ENCODE assay signal across 8 mouse cellular contexts in genomic region chr7:112826114-112826911, GRCm38 (mm10).
DNase-seq lines count a peak whose midpoint lies in the region; ATAC-seq and TF ChIP-seq lines count a peak whose summit lies in the region.

No protein-coding gene starts in this region.

- peaks cover 20% of the 10 kb centered on the region for H3K4me1 ChIP-seq in hindbrain, postnatal 0 days (ENCODE audit: insufficient read depth, low read length)

- no peaks in the 10 kb centered on the region for H3K27me3 ChIP-seq in hindbrain, postnatal 0 days (ENCODE audit: insufficient read depth, low read length)

- peak; percentile 86 for ATAC-seq in hindbrain, postnatal 0 days
- no peak for ATAC-seq in megakaryocyte, adult 5-6 weeks (ENCODE audit: poor library complexity, severe bottlenecking)

- H3K27ac ChIP-seq in hindbrain, postnatal 0 days: peak overlapping the region; percentile 79

- DNase-seq in cerebellum, postnatal 10 days: peak; percentile 76 to 86
- DNase-seq in cerebellum, adult 11 months: no peak
- peak; percentile 82 for DNase-seq in gastrocnemius, postnatal 14 days
- DNase-seq in hindbrain, postnatal 0 days (ENCODE audit: low spot score): peak; percentile 84
- peak; percentile 28 for DNase-seq in left cerebral cortex, adult 11 months (ENCODE audit: low spot score)
- DNase-seq in lung, postnatal 14 days: peak; percentile 42
- peak; percentile 43 for DNase-seq in right cerebral cortex, adult 18-20 months

- no peaks in the 10 kb centered on the region for H3K36me3 ChIP-seq in hindbrain, postnatal 0 days (ENCODE audit: insufficient read depth, low read length)

- no peak overlapping the region for H3K4me3 ChIP-seq in hindbrain, postnatal 0 days (ENCODE audit: low read length)

- H3K4me2 ChIP-seq in hindbrain, postnatal 0 days (ENCODE audit: low read depth, low read length): peak overlapping the region; percentile 14; the same call in 1 of the 2 replicates

- no peaks in the 10 kb centered on the region for H3K9me3 ChIP-seq in hindbrain, postnatal 0 days (ENCODE audit: low read length)

- intact Hi-C loops in gastrocnemius, postnatal 14 days (cut with DNase I; ENCODE audit: low total_unique reads): no loop called here

- H3K9ac ChIP-seq in hindbrain, postnatal 0 days (replicated peaks; ENCODE audit: low read length): no peak overlapping the region

- WGBS in hindbrain, postnatal 0 days: 9% methylated on average over 17 of the region's 17 CpGs

- TF ChIP-seq CTCF in hindbrain, postnatal 0 days (IDR thresholded peaks at IDR 0.05; ENCODE audit: low read depth): no peak
